Mouse (Mus musculus) liver, embryonic 14.5 days (tissue): Measurements from ENCODE around the gene Nudt21. TPM values are rescaled to one million over a fixed set of nuclear protein-coding genes. Genes with fewer than 3 reads are reported as not detected.

Experiments
- ATAC-seq: fragments of 200-750 bp; cut with Nextera tagmentation; 2 replicates; pipeline ENCODE4 v1.8.0; 2017; ENCODE audit warnings: moderate number of reproducible peaks, mild to moderate bottlenecking, moderate library complexity; ENCODE audit not compliant: insufficient read depth
- DNase-seq, 3 experiments: peaks; one replicate each; pipeline ENCODE4 v3.0.0-alpha.2; 2012 to 2013; ENCODE audit warnings: low read depth in 3 of 3, low spot score in 3 of 3
- H3K27ac ChIP-seq: fragments of 300-500 bp; sonication (generic); 2 replicates; pipeline ENCODE4 v1.5.1; 2014; ENCODE audit warnings: moderate library complexity, mild to moderate bottlenecking, control low read depth, inconsistent platforms
- H3K27me3 ChIP-seq: fragments of 300-500 bp; sonication (generic); 2 replicates; pipeline ENCODE4 v1.6.1; 2014; ENCODE audit warnings: mild to moderate bottlenecking, low read length, moderate library complexity; ENCODE audit not compliant: control insufficient read depth, insufficient read depth
- H3K36me3 ChIP-seq: fragments of 300-500 bp; sonication (generic); replicated peaks from 2 replicates; pipeline ENCODE4 v1.6.1; 2014; ENCODE audit warnings: low read depth; ENCODE audit not compliant: control insufficient read depth, insufficient read depth
- H3K4me1 ChIP-seq, 2 experiments: fragments of 200-500 bp in 1 of 2; fragments of 300-500 bp in 1 of 2; sonication (generic) in 1 of 2; replicated peaks; 2 replicates each; pipeline ENCODE4 v1.6.1; 2012 to 2014; ENCODE audit warnings: antibody characterized with exemption in 1 of 2, inconsistent platforms in 1 of 2, low read length in 1 of 2; ENCODE audit not compliant: control insufficient read depth in 2 of 2, insufficient read depth in 2 of 2
- H3K4me2 ChIP-seq: fragments of 300-500 bp; sonication (generic); 2 replicates; pipeline ENCODE4 v1.6.1; 2014; ENCODE audit warnings: low read depth, mild to moderate bottlenecking, control low read depth, moderate library complexity
- H3K4me3 ChIP-seq, 2 experiments: fragments of 200-500 bp in 1 of 2; fragments of 300-500 bp in 1 of 2; sonication (generic) in 1 of 2; 2 replicates each; pipeline ENCODE4 v1.5.1; 2012 to 2014; ENCODE audit warnings: low read depth in 2 of 2, low read length in 2 of 2, mild to moderate bottlenecking in 2 of 2, control low read depth in 1 of 2, inconsistent platforms in 1 of 2, moderate library complexity in 1 of 2; ENCODE audit not compliant: insufficient read depth in 1 of 2
- H3K9ac ChIP-seq: fragments of 300-500 bp; sonication (generic); replicated peaks from 2 replicates; pipeline ENCODE4 v1.6.1; 2014; ENCODE audit warnings: mild to moderate bottlenecking, control low read depth, moderate library complexity
- H3K9me3 ChIP-seq: fragments of 300-500 bp; sonication (generic); 2 replicates; pipeline ENCODE4 v1.6.1; 2016; ENCODE audit warnings: low read length, mixed read lengths; ENCODE audit not compliant: control insufficient read depth
- CTCF ChIP-seq: IDR thresholded peaks from 2 replicates; pipeline ENCODE4 v1.5.1; 2016; ENCODE audit warnings: antibody characterized with exemption, low read depth, control low read depth
- EP300 ChIP-seq: IDR thresholded peaks from 2 replicates; pipeline ENCODE4 v1.6.1; 2016; ENCODE audit warnings: antibody characterized with exemption, low read depth
- WGBS: fragments of 180-500 bp; shearing (Covaris S2); extraction: QIAGEN DNeasy Blood & Tissue Kit; methylation state at CpG from one replicate; pipeline ENCODE4 v1.1.7; 2014; ENCODE audit not compliant: insufficient replicate concordance; 5-methylcytosine and 5-hydroxymethylcytosine counted together
- polyA plus RNA-seq, 2 experiments: library from polyadenylated mRNA; depleted of rRNA in 1 of 2; stranded (reverse) in 1 of 2; unstranded in 1 of 2; fragments of >200 nt; fragmentation: Nextera tagmentation in 1 of 2; extraction: Ambion mirVana in 1 of 2; gene quantifications; 2 replicates each; pipeline versions ENCODE4 v1.2.1 to v1.2.3; 2012 to 2014

Gene Nudt21
- polyA plus RNA-seq, 2 experiments: 32.3 to 95.2 TPM

GRCm38 (mm10) chr8:93981679-93982215, 55.1 kb downstream of the Nudt21 start:
- Histone ChIP-seq H3K9me3 (no peaks in the 10 kb centered on the region), H3K4me3 (no peak overlapping the region), H3K27me3 (no peaks in the 10 kb centered on the region), H3K36me3 (peaks cover 79% of the 10 kb centered on the region), H3K4me1 (no peaks in the 10 kb centered on the region), H3K4me2 (no peak overlapping the region), H3K27ac (no peak overlapping the region), H3K9ac (no peak overlapping the region)
- ATAC-seq: no peak
- DNase-seq: no peak
- TF ChIP-seq CTCF: no peak
- WGBS: 83% methylated on average over 5 of the region's 5 CpGs

GRCm38 (mm10) chr8:93980141-93980540, 56.7 kb downstream of the Nudt21 start:
- no peak for TF ChIP-seq CTCF
- TF ChIP-seq EP300: no peak
- Histone ChIP-seq H3K9ac (no peak overlapping the region), H3K9me3 (no peaks in the 10 kb centered on the region), H3K27me3 (no peaks in the 10 kb centered on the region), H3K4me3 (no peak overlapping the region), H3K4me2 (no peak overlapping the region), H3K36me3 (peaks cover 81% of the 10 kb centered on the region), H3K27ac (no peak overlapping the region), H3K4me1 (peaks cover 0 to 3% of the 10 kb centered on the region in 2 experiments; a peak in 1 of 4 replicates)
- ATAC-seq: no peak
- 93% methylated on average over 4 of the region's 4 CpGs for WGBS
- no peak for DNase-seq

GRCm38 (mm10) chr8:93976446-93977211, 60.2 kb downstream of the Nudt21 start:
- Histone ChIP-seq H3K36me3 (peaks cover 83% of the 10 kb centered on the region), H3K9ac (no peak overlapping the region), H3K4me1 (peaks cover 0 to 11% of the 10 kb centered on the region in 2 experiments; a peak in 2 of 4 replicates), H3K9me3 (no peaks in the 10 kb centered on the region), H3K4me3 (no peak overlapping the region), H3K4me2 (no peak overlapping the region), H3K27ac (no peak overlapping the region), H3K27me3 (no peaks in the 10 kb centered on the region)
- ATAC-seq: no peak
- TF ChIP-seq CTCF (0 out of 2 replicates have a peak, but pooled peaks have one; percentile 3), EP300 (no peak)
- WGBS: 85% methylated on average over 6 of the region's 6 CpGs
- no peak for DNase-seq

GRCm38 (mm10) chr8:93975358-93975757, 61.5 kb downstream of the Nudt21 start:
- H3K4me2 ChIP-seq: no peak overlapping the region
- peak; percentile 14; the same call in 1 of the 2 replicates for ATAC-seq

GRCm38 (mm10) chr8:93974602-93975186, 62.1 kb downstream of the Nudt21 start:
- DNase-seq: peak; percentile 24
- no peak overlapping the region for H3K9ac ChIP-seq
- peaks cover 0 to 11% of the 10 kb centered on the region in 2 experiments; a peak in 2 of 4 replicates for H3K4me1 ChIP-seq
- no peak for TF ChIP-seq EP300
- no peak for TF ChIP-seq CTCF
- H3K4me2 ChIP-seq: no peak overlapping the region
- H3K36me3 ChIP-seq: peaks cover 76% of the 10 kb centered on the region
- no peaks in the 10 kb centered on the region for H3K27me3 ChIP-seq
- no peaks in the 10 kb centered on the region for H3K9me3 ChIP-seq
- 83% methylated on average over 11 of the region's 11 CpGs for WGBS
- no peak overlapping the region for H3K27ac ChIP-seq
- no peak overlapping the region for H3K4me3 ChIP-seq
- ATAC-seq: peak; percentile 48

More at GRCm38 (mm10) chr8:93975358-93975757, 61.5 kb downstream of the Nudt21 start:
- Histone ChIP-seq H3K27me3 (no peaks in the 10 kb centered on the region), H3K9ac (no peak overlapping the region), H3K27ac (no peak overlapping the region), H3K4me3 (no peak overlapping the region), H3K4me1 (peaks cover 0 to 11% of the 10 kb centered on the region in 2 experiments; a peak in 2 of 4 replicates), H3K36me3 (peaks cover 80% of the 10 kb centered on the region), H3K9me3 (no peaks in the 10 kb centered on the region)
- TF ChIP-seq EP300 (no peak), CTCF (no peak)
- no peak for DNase-seq
- WGBS: 77% methylated on average over 2 of the region's 2 CpGs
